Mouse (Mus musculus) Patski (cell line): ENCODE data around the gene Myod1. TPM values are rescaled to one million over a fixed set of nuclear protein-coding genes. Genes with fewer than 3 reads are reported as not detected.

Experiments
- ATAC-seq: fragments of 100-300 bp; one replicate; pipeline ENCODE4 v1.8.0; 2021
- CTCF ChIA-PET: fragments of 350-600 bp; sonication (Branson Sonifier 250); formaldehyde crosslinking; loops from one replicate; lab custom pipeline; 2022; ENCODE audit warnings: inconsistent platforms; lab: Charles Lee
- POLR2A ChIA-PET: fragments of 350-600 bp; sonication (Branson Sonifier 250); formaldehyde crosslinking; loops from one replicate; lab custom pipeline; 2022; ENCODE audit warnings: antibody characterized with exemption, inconsistent platforms; lab: Charles Lee
- DNase-seq: peaks from one replicate; pipeline ENCODE4 v3.0.0-alpha.2; 2011; ENCODE audit warnings: low read depth, low spot score
- H3K27me3 ChIP-seq: fragments of 371-371 bp; one replicate; pipeline ENCODE4 v1.5.1; 2021
- CTCF ChIP-seq: fragments of 100-300 bp; IDR thresholded peaks from one replicate; pipeline ENCODE4 v1.5.1; 2021
- in situ Hi-C: fragments of 300-500 bp; cut with MboI; formaldehyde crosslinking; loops from 3 replicates; pipeline ENCODE4 v1.11.1; 2018; ENCODE audit warnings: low pct_unique_long_range_greater_than_20kb, mixed read lengths
- polyA plus RNA-seq: library from polyadenylated mRNA; unstranded; gene quantifications from one replicate; pipeline ENCODE4 v1.2.3, GENCODE M21; 2021

Myod1 gene
- polyA plus RNA-seq, 1 experiment from 2014 or later = not detected

DNA sequence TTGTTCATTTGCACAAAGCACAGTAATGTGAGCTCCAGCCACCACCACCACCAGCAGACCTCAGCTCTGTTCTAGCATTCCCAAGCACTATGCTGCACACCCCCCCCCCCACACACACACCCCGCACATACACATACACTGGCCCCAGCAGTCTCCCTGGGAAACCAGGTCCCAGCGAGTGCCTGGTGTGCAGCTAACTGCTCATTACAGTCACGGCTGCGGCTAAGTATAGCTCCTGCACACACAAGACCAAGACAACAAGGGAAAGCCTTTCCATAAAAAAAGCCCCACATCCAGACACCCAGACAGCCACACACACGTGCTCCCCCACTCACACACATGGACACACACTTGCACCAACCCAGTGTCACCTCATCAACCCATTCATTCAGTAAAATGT lies 36.5 kb downstream of the Myod1 start:
- CTCF ChIA-PET = no interaction called here
- in situ Hi-C loops = no loop called here
- POLR2A ChIA-PET = interaction anchor here (0.6 kb wide), 1 partner anchor 29 kb away, joined by 3 read pairs; no protein-coding TSS in a partner anchor
- peaks cover 5% of the 10 kb centered on the region for H3K27me3 ChIP-seq
- ATAC-seq (no peak), DNase-seq (no peak)
- TF ChIP-seq CTCF = no peak

DNA sequence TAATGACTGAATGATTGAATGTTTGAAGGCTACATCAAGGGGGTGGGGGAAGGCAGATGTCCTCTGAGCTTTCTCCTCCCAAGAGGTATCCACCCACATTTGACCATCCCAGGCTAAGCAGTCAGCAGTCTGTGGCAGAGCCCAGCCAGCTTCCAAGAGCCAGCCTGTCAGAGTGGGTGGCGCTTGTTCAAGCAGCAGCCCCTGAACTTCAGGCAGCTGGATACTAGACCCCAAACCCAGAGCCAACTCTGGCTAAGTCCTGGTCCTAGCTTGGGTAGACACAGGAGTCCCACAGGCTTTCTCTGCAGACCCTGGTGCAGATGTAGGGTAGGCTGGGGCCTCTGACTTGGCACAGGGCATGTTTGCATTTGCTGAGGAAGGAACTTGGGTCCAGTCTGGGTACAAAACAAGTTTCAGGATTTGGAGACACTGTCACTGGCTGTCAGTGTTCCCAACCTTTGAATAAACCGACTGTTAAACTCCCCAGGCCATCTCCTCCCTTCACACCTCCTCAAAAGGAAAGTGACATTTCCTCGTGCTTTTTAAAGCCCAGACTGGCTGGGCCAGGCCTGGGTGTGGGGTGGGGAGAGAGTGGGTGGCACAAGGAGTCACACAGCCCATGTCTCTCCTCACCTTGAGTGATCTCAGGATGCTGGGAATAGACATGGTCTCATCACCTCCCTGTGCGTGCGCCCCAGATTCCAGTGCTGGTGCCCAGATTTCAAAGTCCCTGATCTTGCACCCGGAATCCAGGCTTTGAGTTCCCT lies 37.9 kb downstream of the Myod1 start:
- no peak for ATAC-seq
- H3K27me3 ChIP-seq = peaks cover 5% of the 10 kb centered on the region
- in situ Hi-C loops = no loop called here
- DNase-seq = no peak
- POLR2A ChIA-PET = no interaction called here
- no peak for TF ChIP-seq CTCF
- CTCF ChIA-PET = no interaction called here

DNA sequence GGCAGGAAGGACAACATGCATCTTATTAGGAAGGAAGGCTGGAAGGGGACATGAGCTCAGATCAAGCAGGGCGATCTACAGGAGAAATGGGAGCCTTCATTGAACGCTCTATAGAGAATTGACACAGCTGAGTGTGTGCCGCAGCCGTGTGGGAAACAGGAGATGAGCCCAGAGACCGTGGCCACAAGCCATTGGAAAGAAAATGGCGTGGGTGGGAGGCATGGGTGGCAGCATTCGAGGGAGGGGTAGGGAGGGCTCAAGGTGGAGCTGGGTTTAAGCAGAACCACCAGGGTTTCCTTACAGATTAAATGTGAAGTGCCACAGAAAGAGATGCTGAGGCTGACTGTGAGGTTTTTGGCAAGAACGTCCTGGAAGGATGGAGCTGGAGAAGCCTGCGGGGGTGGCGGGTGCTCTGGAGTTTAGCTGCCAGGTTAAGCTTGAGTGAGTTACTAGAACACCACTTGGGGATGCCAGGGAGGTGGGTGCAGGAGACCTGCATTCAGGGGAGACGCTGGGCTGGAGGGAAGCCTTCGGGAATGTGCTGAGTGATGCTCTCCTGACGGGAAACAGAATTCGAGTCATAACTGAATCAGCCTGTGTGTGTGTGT lies 39.6 kb downstream of the Myod1 start:
- in situ Hi-C loops = no loop called here
- ChIA-PET POLR2A (no interaction called here), CTCF (no interaction called here)
- ATAC-seq (peak; percentile 25), DNase-seq (no peak)
- H3K27me3 ChIP-seq = peaks cover 5% of the 10 kb centered on the region
- TF ChIP-seq CTCF = no peak

DNA sequence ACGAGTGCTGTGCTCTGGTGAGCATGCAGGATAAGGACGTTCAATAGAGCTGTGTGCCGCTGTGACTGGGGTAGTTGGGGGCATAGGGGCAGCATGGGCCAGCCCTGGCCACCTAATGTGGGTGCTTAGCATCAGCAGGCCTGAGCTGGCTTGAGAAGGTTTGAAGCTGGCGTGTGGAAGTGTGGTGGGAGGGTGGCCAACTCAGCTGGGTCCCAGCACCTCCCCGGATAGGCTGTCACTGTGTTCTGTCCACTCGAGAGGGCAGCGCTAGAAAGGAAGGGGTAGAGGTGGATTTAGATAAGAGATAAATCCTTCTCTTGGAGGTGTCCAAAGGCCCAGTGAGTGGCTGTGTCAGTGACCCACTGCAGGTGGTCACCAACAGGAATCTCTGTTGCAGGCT lies 41.2 kb downstream of the Myod1 start:
- CTCF ChIA-PET = interaction anchor here (1.5 kb wide), 1 partner anchor 118 kb away, joined by 3 read pairs; no protein-coding TSS in a partner anchor
- in situ Hi-C loops = no loop called here
- ATAC-seq (no peak), DNase-seq (no peak)
- peaks cover 8% of the 10 kb centered on the region for H3K27me3 ChIP-seq
- POLR2A ChIA-PET = no interaction called here
- no peak for TF ChIP-seq CTCF

DNA sequence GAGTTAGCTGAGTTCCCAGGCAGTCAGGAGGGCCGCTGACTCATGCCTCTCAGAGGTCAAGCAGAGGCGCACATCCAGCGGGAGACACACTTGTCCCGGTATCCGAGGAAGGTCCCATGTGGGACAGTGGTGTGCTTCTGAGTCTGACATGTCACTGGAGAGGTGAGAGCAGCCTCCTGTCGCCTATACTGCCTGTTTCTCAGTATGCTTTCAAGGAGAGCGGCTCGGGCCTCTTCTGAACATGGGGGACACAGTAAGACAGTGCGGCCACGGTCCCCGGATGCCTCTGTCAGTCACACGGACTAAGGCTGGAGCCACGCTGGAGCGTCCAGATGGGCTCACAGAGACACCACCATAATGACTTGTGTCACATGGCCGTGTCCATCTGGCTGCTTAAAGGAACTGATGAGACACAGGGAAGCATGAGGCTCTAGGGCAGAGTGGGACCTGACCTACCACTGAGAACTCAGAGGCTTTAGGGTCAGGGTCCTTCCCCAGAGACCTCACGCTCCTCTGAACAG lies 41.9 kb downstream of the Myod1 start:
- in situ Hi-C loops = no loop called here
- no peak for TF ChIP-seq CTCF
- no peak for DNase-seq
- no peak for ATAC-seq
- CTCF ChIA-PET = interaction anchor here (0.7 to 1.6 kb wide), 3 partner anchors 26 to 117 kb away, joined by 3 read pairs; no protein-coding TSS in a partner anchor
- peaks cover 8% of the 10 kb centered on the region for H3K27me3 ChIP-seq
- POLR2A ChIA-PET = no interaction called here

DNA sequence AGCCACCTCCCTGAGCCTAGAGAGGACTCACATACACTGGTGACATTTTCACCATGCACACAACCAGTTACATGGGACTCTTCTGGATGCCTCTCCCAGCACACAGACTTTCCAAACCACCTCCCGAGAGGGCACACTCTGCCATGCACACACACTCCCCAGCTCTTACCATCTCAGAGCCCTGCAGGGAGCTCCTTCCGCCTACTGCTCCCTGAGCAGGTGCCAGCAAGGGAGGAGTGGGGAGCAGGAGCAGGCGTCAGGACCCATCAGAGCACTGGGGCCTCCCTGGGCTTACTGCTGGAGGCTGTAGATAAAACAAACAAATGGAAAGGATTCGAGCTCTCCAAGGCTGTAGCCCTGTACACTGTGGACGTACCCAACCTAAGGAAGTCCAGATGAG lies 45.3 kb downstream of the Myod1 start:
- ATAC-seq (no peak), DNase-seq (no peak)
- ChIA-PET POLR2A (no interaction called here), CTCF (no interaction called here)
- H3K27me3 ChIP-seq = peaks cover 2% of the 10 kb centered on the region
- in situ Hi-C loops = no loop called here
- TF ChIP-seq CTCF = no peak

DNA sequence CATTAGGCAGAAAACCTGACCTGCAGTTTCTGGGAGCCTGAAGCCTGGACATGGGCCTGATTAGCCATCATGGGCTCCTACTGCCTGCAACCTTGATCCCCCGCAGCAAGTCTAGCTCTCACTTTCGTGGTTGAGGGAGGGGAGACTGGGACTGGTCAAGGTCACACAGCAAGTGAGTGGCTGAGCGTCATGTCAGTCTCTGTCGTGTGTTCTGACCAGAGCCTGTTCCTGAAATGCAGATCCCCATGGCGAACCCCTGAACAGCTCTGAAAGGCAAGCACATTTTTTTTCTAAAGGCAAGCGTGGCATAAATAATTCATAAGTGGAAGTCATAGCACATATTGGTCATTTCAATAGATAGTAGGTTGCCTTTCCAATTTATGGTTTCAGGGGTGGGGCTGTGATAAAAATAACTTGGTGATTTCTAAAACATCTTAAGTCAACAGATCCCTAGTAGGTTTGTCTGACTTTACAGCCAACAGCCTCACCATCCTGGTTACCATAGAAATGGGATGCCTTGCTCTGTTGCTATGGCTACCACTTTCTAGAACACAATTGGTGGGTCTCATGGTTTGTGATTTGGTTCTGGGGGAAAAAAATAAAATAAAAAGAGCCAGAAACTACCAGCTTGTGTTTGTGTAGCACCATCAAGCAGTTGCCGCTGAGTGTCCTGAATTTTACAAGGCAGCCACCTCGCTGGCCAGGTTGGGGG lies 45.9 kb downstream of the Myod1 start:
- ChIA-PET POLR2A (no interaction called here), CTCF (interaction anchor here (1.3 to 2.3 kb wide), 4 partner anchors 12 to 167 kb away, joined by 3 to 8 read pairs (median 6); no protein-coding TSS in a partner anchor)
- peaks cover 2% of the 10 kb centered on the region for H3K27me3 ChIP-seq
- no peak for TF ChIP-seq CTCF
- in situ Hi-C loops = no loop called here
- ATAC-seq = no peak
- DNase-seq = no peak

DNA sequence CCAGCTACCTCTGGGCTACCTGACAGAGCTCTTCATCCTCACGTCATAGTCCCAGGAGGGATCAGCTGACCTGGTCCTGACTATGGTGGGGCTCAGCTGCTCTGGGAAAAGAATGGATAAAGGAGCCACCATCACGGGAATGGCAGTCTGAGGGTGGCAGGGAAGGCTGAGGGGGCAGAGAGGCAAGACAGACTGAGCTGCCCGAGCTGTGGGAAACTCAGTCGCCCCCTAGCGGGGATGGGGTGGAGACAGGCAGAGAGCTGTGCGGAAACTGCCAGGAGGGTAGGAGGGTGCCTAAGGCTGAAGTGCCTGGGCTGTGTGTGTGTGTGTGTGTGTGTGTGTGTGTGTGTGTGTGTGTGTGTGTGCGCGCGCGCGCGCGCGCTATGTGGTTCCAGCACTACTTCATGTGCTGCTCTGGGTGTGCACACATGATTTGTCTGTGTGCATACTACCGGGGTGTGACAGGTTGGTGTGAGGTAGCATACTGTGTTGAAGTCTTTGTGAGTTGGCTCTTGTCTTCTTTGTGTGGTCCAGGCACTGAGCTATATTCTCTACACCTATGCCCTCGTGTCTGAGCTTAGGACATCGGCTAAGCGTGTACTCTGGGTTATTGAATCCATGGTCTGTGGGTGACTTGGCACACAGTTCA lies 46.6 kb downstream of the Myod1 start:
- peaks cover 2% of the 10 kb centered on the region for H3K27me3 ChIP-seq
- no peak for ATAC-seq
- in situ Hi-C loops = no loop called here
- no peak for TF ChIP-seq CTCF
- ChIA-PET CTCF (interaction anchor here (0.9 to 2.3 kb wide), 7 partner anchors 11 to 168 kb away, joined by 3 to 8 read pairs (median 4); no protein-coding TSS in a partner anchor), POLR2A (no interaction called here)
- DNase-seq = no peak

DNA sequence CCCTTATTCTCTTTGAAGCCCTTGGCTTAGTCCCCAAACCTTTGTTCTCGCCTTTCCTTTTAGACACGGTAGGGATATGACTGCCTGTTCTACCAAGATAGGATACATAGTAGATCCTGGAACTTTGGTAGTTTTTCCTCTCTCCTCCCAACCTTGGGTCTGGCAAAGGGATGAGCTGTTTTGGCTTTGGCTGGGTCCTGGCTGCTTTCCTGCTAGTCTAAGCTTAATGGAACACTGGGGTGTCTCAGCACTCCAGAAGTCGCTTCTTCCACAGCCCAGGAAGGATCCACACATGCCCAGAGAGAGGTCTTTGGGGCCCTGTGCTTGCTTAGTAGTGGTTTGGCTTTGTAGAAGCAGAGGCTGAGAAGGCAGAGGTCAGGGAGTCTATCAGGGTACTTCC lies 47.7 kb downstream of the Myod1 start:
- ChIA-PET CTCF (interaction anchor here (0.9 to 2.3 kb wide), 4 partner anchors 10 to 43 kb away, joined by 3 to 8 read pairs (median 6); no protein-coding TSS in a partner anchor), POLR2A (no interaction called here)
- in situ Hi-C loops = no loop called here
- ATAC-seq (no peak), DNase-seq (no peak)
- no peak for TF ChIP-seq CTCF
- peaks cover 6% of the 10 kb centered on the region for H3K27me3 ChIP-seq

DNA sequence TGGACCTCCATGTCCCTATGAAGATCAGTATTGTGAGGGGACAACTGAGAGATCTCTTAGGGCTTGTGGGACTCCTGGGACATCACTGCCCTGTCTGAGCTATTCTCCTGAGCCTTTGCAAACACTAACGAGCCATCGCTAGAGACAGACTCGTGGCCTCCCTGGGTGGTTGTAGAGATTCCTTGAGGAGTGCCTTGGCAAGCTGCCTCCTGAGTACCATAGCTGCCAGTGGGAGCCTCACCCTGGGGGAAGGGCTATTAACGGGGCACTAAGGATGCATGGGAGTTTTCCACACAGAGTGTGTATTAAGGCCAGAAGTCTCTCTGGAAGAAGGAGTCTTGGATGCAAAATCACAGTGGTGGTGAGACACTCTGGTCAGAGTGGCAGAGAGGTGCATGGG lies 48.7 kb downstream of the Myod1 start:
- DNase-seq (no peak), ATAC-seq (no peak)
- peaks cover 6% of the 10 kb centered on the region for H3K27me3 ChIP-seq
- POLR2A ChIA-PET = no interaction called here
- CTCF ChIA-PET = no interaction called here
- in situ Hi-C loops = no loop called here
- TF ChIP-seq CTCF = no peak

Other genes starting within 250 kb of the Myod1 start
- gene Abcc8, start 196.4 kb upstream of the Myod1 start, polyA plus RNA-seq = not detected
- gene Ush1c, start 138.0 kb upstream of the Myod1 start, polyA plus RNA-seq = not detected
- not detected for gene Otog, start 135.5 kb upstream of the Myod1 start, polyA plus RNA-seq
- 0.01 TPM for gene Kcnc1, start 20.0 kb downstream of the Myod1 start, polyA plus RNA-seq